Mouse (Mus musculus): ENCODE data around the gene Rab15.
"Not testable (repeated sequence)": the region's sequence is repeated elsewhere in the genome, so short reads cannot be mapped to it uniquely, and the experiment has no call there.

Gene Rab15

GRCm38 (mm10) chr12:76819816-76820215, 2.9 kb downstream of the Rab15 start:
- no peak for DNase-seq (ENCODE audit: extremely low read depth, insufficient read length, low spot score)

GRCm38 (mm10) chr12:76818908-76819307, 3.8 kb downstream of the Rab15 start:
- DNase-seq (ENCODE audit: extremely low read depth, insufficient read length, low spot score) = no peak

- no peak for DNase-seq (ENCODE audit: extremely low read depth, insufficient read length, low spot score)
These were observed 4.6 kb downstream of the Rab15 start for GRCm38 (mm10) chr12:76818120-76818519.

- DNase-seq (ENCODE audit: extremely low read depth, insufficient read length, low spot score) = no peak
These were observed 5.5 kb downstream of the Rab15 start for GRCm38 (mm10) chr12:76817176-76817575.

GRCm38 (mm10) chr12:76816720-76817119, 6.0 kb downstream of the Rab15 start:
- no peak for DNase-seq (ENCODE audit: extremely low read depth, insufficient read length, low spot score)

- DNase-seq (ENCODE audit: extremely low read depth, insufficient read length, low spot score) = no peak
These were observed 8.6 kb downstream of the Rab15 start for GRCm38 (mm10) chr12:76814120-76814519.

GRCm38 (mm10) chr12:76813543-76813942, 9.2 kb downstream of the Rab15 start:
- no peak for DNase-seq (ENCODE audit: extremely low read depth, insufficient read length, low spot score)

- no peak for DNase-seq (ENCODE audit: extremely low read depth, insufficient read length, low spot score)
These were observed 11.7 kb downstream of the Rab15 start for GRCm38 (mm10) chr12:76811006-76811405.

GRCm38 (mm10) chr12:76810491-76810890, 12.2 kb downstream of the Rab15 start:
- no peak for DNase-seq (ENCODE audit: extremely low read depth, insufficient read length, low spot score)

- DNase-seq (ENCODE audit: extremely low read depth, insufficient read length, low spot score) = no peak
These were observed 14.9 kb downstream of the Rab15 start for GRCm38 (mm10) chr12:76807796-76808195.

GRCm38 (mm10) chr12:76805056-76805811, 17.5 kb downstream of the Rab15 start:
- no peak for DNase-seq (ENCODE audit: extremely low read depth, insufficient read length, low spot score)

- no peak for DNase-seq (ENCODE audit: extremely low read depth, insufficient read length, low spot score)
These were observed 18.9 kb downstream of the Rab15 start for GRCm38 (mm10) chr12:76803700-76804252.

- DNase-seq (ENCODE audit: extremely low read depth, insufficient read length, low spot score) = no peak
These were observed 19.7 kb downstream of the Rab15 start for GRCm38 (mm10) chr12:76803028-76803427.

- DNase-seq (ENCODE audit: extremely low read depth, insufficient read length, low spot score) = no peak
These were observed 24.5 kb downstream of the Rab15 start for GRCm38 (mm10) chr12:76798008-76798720.

GRCm38 (mm10) chr12:76796938-76797539, 25.7 kb downstream of the Rab15 start:
- no peak for DNase-seq (ENCODE audit: extremely low read depth, insufficient read length, low spot score)

- no peak for DNase-seq (ENCODE audit: extremely low read depth, insufficient read length, low spot score)
These were observed 27.4 kb downstream of the Rab15 start, which contains the start of gene Gpx2 for GRCm38 (mm10) chr12:76795350-76795749. TSS of gene Gpx2 (minus strand) at chr12:76795554.

- DNase-seq (ENCODE audit: extremely low read depth, insufficient read length, low spot score) = not testable (repeated sequence)
These were observed 30.2 kb downstream of the Rab15 start for GRCm38 (mm10) chr12:76792540-76792939.

GRCm38 (mm10) chr12:76790446-76791084, 32.1 kb downstream of the Rab15 start:
- DNase-seq (ENCODE audit: extremely low read depth, insufficient read length, low spot score) = no peak

GRCm38 (mm10) chr12:76784056-76784619, 38.6 kb downstream of the Rab15 start:
- DNase-seq (ENCODE audit: extremely low read depth, insufficient read length, low spot score) = no peak

- no peak for DNase-seq (ENCODE audit: extremely low read depth, insufficient read length, low spot score)
These were observed 41.9 kb downstream of the Rab15 start for GRCm38 (mm10) chr12:76780639-76781468.
